Mouse (Mus musculus) hindbrain, embryonic 14.5 days (tissue): ENCODE measurements around the gene Chaf1a. TPM values are rescaled to one million over a fixed set of nuclear protein-coding genes. Genes with fewer than 3 reads are reported as not detected.
A peak's percentile ranks its signal among the peaks of the same experiment; 100 is the strongest.

ENCODE experiments used
- ATAC-seq: fragments of 200-750 bp; cut with Nextera tagmentation; 2 replicates; pipeline ENCODE4 v1.8.0; 2017; ENCODE audit warnings: moderate number of reproducible peaks, mild to moderate bottlenecking, moderate TSS enrichment, moderate library complexity; ENCODE audit not compliant: low FRiP score
- DNase-seq: peaks from one replicate; pipeline ENCODE4 v3.0.0-alpha.2; 2015; ENCODE audit warnings: low spot score
- H3K27ac ChIP-seq: fragments of 300-500 bp; sonication (generic); 2 replicates; pipeline ENCODE4 v1.5.1; 2014; ENCODE audit warnings: mild to moderate bottlenecking, moderate library complexity
- H3K27me3 ChIP-seq: fragments of 300-500 bp; sonication (generic); 2 replicates; pipeline ENCODE4 v1.6.1; 2014; ENCODE audit warnings: mild to moderate bottlenecking, low read length, mixed read lengths; ENCODE audit not compliant: control insufficient read depth, insufficient read depth
- H3K36me3 ChIP-seq: fragments of 300-500 bp; sonication (generic); replicated peaks from 2 replicates; pipeline ENCODE4 v1.6.1; 2014; ENCODE audit not compliant: control insufficient read depth, insufficient read depth
- H3K4me1 ChIP-seq: fragments of 300-500 bp; sonication (generic); replicated peaks from 2 replicates; pipeline ENCODE4 v1.6.1; 2014; ENCODE audit warnings: antibody characterized with exemption, low read length, mixed read lengths; ENCODE audit not compliant: control insufficient read depth, insufficient read depth
- H3K4me2 ChIP-seq: fragments of 300-500 bp; sonication (generic); replicated peaks from 2 replicates; pipeline ENCODE4 v1.6.1; 2014; ENCODE audit warnings: mild to moderate bottlenecking, moderate library complexity
- H3K4me3 ChIP-seq: fragments of 300-500 bp; sonication (generic); replicated peaks from 2 replicates; pipeline ENCODE4 v1.5.1; 2014; ENCODE audit warnings: mild to moderate bottlenecking, low read length
- H3K9ac ChIP-seq: fragments of 300-500 bp; sonication (generic); 2 replicates; pipeline ENCODE4 v1.6.1; 2014
- H3K9me3 ChIP-seq: fragments of 300-500 bp; sonication (generic); 2 replicates; pipeline ENCODE4 v1.6.1; 2016; ENCODE audit warnings: low read length; ENCODE audit not compliant: control insufficient read depth
- WGBS: fragments of 180-500 bp; shearing (Covaris S2); extraction: QIAGEN DNeasy Blood & Tissue Kit; methylation state at CpG from one replicate; pipeline ENCODE4 v1.1.7; 2014; 5-methylcytosine and 5-hydroxymethylcytosine counted together
- polyA plus RNA-seq: library from polyadenylated mRNA; unstranded; fragments of >200 nt; fragmentation: Nextera tagmentation; extraction: Ambion mirVana; gene quantifications from 2 replicates; pipeline ENCODE4 v1.2.1, GENCODE M21; 2014

Gene Chaf1a
- polyA plus RNA-seq, 1 experiment from 2014 or later: 3.1 TPM

DNA sequence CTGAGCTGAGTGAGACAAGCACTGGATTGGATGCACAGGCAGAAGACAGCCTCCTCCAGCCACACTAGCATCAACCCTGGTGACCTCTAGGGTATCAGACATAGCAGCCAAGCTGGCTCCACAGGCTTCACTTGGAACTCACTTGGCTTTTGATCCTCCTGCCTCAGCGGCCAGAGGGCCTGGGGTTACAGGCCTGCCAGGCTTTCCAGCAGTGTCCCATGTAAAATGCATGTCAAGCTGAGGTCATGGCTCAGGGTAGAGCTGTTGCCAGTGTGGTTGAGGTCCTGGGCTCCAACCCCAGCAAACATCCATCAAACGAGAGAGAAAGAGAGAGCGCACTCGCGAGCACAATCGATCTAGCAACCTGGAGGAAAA lies 5.5 kb upstream of the Chaf1a start:
- no peak for ATAC-seq
- Histone ChIP-seq H3K4me2 (peak overlapping the region; percentile 61), H3K9me3 (no peaks in the 10 kb centered on the region), H3K9ac (0 out of 2 replicates have a peak overlapping the region, but pooled peaks have one; percentile 94), H3K27me3 (no peaks in the 10 kb centered on the region), H3K36me3 (peaks cover 28% of the 10 kb centered on the region), H3K27ac (no peak overlapping the region), H3K4me3 (peak overlapping the region; percentile 94; the same call in 1 of the 2 replicates), H3K4me1 (peaks cover 12% of the 10 kb centered on the region; the same call in 1 of the 2 replicates)
- WGBS: 95% methylated on average over 6 of the region's 6 CpGs
- DNase-seq: no peak

DNA sequence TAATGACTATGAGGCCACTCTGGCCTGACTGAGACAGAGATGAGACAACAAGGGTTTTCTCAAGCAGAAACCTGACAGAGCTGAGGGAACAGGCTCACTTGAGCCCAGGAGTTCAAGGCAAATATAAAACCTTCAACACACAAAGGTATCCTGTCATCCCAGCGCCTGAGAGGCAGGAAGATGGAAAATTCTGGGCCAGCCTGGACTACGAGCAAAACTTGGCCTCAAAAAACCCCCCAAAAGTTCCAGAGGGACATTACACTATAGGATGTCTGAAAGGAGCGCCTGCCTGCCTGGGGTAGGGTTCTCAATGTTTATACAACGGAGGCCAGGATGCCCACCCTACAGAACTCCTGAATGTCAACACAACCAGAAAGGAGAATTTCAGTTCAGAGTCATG lies 5.0 kb upstream of the Chaf1a start:
- H3K9me3 ChIP-seq: no peaks in the 10 kb centered on the region
- peak overlapping the region; percentile 94 for H3K9ac ChIP-seq
- no peak for DNase-seq
- H3K4me1 ChIP-seq: peaks cover 12% of the 10 kb centered on the region; the same call in 1 of the 2 replicates
- H3K4me2 ChIP-seq: peak overlapping the region; percentile 61
- H3K36me3 ChIP-seq: peaks cover 28% of the 10 kb centered on the region
- no peaks in the 10 kb centered on the region for H3K27me3 ChIP-seq
- H3K27ac ChIP-seq: no peak overlapping the region
- 83% methylated on average over 4 of the region's 4 CpGs for WGBS
- peak overlapping the region; percentile 94 for H3K4me3 ChIP-seq
- ATAC-seq: no peak

DNA sequence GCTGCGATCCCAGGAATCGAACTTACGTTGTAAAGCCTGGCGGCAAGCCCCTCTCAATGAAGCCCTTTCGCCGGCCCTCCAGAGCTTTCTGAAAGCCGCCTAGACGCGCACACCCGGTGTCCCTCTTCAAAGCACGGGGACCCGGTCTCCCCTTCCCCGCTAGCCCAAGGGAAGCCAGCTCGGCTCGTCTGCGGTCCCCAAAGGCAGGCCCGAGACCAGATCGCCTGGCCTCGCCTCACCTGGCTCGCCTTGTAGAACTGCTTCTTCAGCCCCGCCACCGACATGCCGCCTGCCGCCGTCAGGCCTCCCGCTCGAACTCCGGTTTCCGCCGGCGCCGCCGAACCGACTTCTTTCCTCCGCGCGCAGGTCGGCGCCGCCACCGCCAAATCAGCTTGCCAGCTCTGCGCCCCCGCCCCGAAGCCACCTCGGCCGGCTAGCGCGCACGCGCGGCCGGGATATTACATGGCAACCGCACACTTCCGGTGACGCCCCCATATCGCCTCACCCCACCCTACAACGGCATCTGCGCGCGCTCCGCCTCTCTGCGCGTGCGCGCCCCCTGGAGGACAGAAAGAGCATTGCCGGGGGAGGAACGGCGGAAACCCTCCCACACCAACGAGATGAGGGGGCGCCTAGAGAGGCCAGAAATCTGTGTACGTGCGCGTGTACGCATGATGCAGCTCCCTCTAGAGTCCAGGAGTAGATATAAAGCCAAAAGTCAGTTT lies 3.9 kb upstream of the Chaf1a start, which contains the start of gene Sh3gl1:
Gene Sh3gl1 (minus strand): TSS at position 460 of the 725 bp plus-strand sequence.
- peak within 1 kb of the TSS; percentile 91 for H3K27ac ChIP-seq
- H3K9ac ChIP-seq: peak within 1 kb of the TSS; percentile 94
- ATAC-seq: peak; percentile 91
- H3K4me1 ChIP-seq: peaks cover 19% of the 10 kb centered on the region; the same call in 1 of the 2 replicates
- DNase-seq: peak; percentile 99
- H3K4me2 ChIP-seq: peak within 1 kb of the TSS; percentile 61
- under 1% methylated on average over 73 of the region's 74 CpGs for WGBS
- no peaks in the 10 kb centered on the region for H3K9me3 ChIP-seq
- H3K36me3 ChIP-seq: peaks cover 28% of the 10 kb centered on the region
- no peaks in the 10 kb centered on the region for H3K27me3 ChIP-seq
- peak within 1 kb of the TSS; percentile 94 for H3K4me3 ChIP-seq

DNA sequence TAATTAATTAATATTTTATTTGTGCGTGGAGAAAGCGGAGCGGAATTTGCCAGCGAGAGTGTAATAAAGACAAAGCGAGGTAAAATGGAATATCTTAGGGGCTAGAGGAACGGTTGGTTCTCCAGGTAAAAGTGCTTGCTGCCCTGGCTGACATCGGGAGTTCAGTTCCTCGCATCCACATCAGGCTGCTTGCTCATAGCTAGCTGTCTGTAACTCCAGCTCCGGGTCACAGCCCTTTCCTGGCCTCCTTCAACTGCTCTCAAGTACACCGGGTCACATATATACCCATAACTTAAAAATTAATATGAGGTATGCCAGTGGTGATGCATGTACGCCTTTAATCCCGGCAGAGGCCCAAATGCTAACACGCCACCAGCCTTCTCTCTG lies 3.3 kb upstream of the Chaf1a start:
- Histone ChIP-seq H3K9ac (peak overlapping the region; percentile 18), H3K4me3 (peak overlapping the region; percentile 94; the same call in 1 of the 2 replicates), H3K4me2 (peak overlapping the region; percentile 61), H3K27me3 (no peaks in the 10 kb centered on the region), H3K9me3 (no peaks in the 10 kb centered on the region), H3K27ac (no peak overlapping the region), H3K4me1 (peaks cover 19% of the 10 kb centered on the region; the same call in 1 of the 2 replicates), H3K36me3 (peaks cover 27% of the 10 kb centered on the region)
- no peak for DNase-seq
- ATAC-seq: peak; percentile 23
- 37% methylated on average over 13 of the region's 13 CpGs for WGBS

DNA sequence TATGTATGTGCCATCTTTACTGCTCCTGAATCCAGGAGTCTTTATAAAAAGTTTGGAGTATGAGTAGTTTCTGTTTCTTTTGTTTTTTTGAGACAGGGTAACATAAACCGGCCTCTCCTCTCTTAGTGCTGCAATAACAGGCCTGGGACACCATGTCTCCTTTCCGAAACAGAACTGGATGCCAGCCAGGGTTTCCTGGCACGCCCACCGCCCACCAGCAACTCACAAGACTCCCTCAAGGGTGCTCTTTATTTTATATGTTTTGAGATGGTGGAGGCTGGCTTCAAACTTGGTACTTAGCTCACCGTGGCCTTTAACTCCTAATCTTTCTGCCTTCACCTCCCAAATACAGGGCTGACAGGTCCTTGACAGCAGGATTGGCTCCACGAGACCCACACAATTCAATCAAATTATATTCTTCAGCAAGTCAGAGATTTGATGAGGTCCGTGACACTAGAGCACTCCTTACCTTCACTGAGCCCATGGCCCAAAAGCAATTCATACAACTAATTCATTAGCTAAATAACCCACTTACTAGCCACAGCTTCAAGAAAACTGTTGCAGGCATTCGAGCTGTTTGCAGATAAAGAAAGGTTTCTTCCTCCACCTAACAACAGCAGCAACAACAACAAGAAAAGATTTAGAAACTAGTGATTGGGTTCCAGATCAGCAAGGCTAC lies 1.5 kb upstream of the Chaf1a start:
- Histone ChIP-seq H3K9ac (no peak overlapping the region), H3K4me2 (no peak overlapping the region), H3K9me3 (no peaks in the 10 kb centered on the region), H3K4me3 (no peak overlapping the region), H3K4me1 (peaks cover 19% of the 10 kb centered on the region; the same call in 1 of the 2 replicates), H3K27me3 (no peaks in the 10 kb centered on the region), H3K27ac (no peak overlapping the region), H3K36me3 (peaks cover 11% of the 10 kb centered on the region)
- DNase-seq (no peak), ATAC-seq (no peak)
- WGBS: 88% methylated on average over 8 of the region's 8 CpGs

DNA sequence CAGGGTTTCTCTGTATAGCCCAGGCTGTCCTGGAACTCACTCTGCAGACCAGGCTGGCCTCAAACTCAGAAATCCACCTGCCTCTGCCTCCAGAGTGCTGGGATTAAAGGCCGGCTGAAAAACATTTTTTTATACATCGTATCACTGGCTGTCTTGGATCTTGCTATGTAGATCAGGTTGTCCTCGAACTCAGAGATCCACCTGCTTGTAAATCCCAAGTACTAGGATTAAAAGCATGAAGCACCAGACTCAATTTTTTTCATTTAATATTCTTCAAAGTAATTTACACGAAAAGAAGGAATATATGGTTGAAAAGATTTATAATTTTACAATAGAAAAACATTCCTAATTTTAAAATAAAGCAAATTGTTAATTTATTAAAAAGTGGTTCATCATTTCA lies 894 bp upstream of the Chaf1a start:
- H3K4me1 ChIP-seq: peaks cover 19% of the 10 kb centered on the region; the same call in 1 of the 2 replicates
- ATAC-seq (no peak), DNase-seq (no peak)
- peak overlapping the region; percentile 61 for H3K4me3 ChIP-seq
- no peaks in the 10 kb centered on the region for H3K27me3 ChIP-seq
- H3K9me3 ChIP-seq: no peaks in the 10 kb centered on the region
- H3K9ac ChIP-seq: no peak overlapping the region
- WGBS: 81% methylated on average over 4 of the region's 4 CpGs
- H3K4me2 ChIP-seq: peak overlapping the region; percentile 90; the same call in 1 of the 2 replicates
- H3K36me3 ChIP-seq: peaks cover 5% of the 10 kb centered on the region
- no peak overlapping the region for H3K27ac ChIP-seq

DNA sequence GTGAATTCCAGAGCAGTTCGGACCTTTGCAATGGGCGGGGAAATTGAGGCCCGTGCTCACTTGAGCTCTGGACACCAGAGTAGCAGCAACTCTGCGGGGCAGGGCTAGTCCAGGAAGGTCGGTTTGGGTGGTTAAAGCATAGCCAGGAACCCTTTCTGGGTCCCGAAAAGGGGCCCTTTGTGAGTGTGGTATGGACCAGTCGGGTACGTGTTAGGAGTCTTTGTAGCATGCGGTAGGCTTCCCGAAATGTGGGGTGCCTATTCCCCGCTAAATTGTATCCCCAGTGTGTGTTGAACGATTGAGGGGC lies 571 bp downstream of the Chaf1a start:
- WGBS: 3% methylated on average over 12 of the region's 12 CpGs
- peak overlapping the region; percentile 61 for H3K4me3 ChIP-seq

DNA sequence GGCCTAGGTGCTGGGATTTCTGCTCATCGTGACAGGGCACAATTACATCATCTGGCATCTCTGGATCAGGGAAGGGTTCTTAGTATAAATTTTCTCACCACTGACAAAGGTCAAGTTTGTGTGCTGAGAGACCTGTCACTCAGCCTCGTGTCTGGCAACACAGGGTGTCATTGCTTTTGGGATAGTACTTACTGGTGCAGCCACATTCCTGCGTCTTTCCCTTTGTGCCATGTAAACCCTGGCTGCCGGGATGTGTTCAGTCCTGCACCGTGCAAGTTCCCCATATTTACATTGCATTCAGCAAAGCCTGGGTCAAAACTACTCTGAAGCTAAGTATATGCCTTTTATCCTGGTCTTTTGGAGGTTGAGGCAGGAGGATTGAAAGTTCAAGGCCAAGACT lies 11.1 kb downstream of the Chaf1a start:
- 90% methylated on average over 5 of the region's 5 CpGs for WGBS
- Histone ChIP-seq H3K36me3 (peaks cover 14% of the 10 kb centered on the region; the same call in 1 of the 2 replicates), H3K4me2 (no peak overlapping the region), H3K27me3 (no peaks in the 10 kb centered on the region), H3K9me3 (no peaks in the 10 kb centered on the region), H3K4me1 (no peaks in the 10 kb centered on the region), H3K27ac (no peak overlapping the region), H3K9ac (no peak overlapping the region), H3K4me3 (no peak overlapping the region)
- no peak for DNase-seq
- ATAC-seq: no peak

More for the DNA sequence above, 571 bp downstream of the Chaf1a start:
- Histone ChIP-seq H3K27me3 (no peaks in the 10 kb centered on the region), H3K4me1 (peaks cover 9% of the 10 kb centered on the region; the same call in 1 of the 2 replicates), H3K4me2 (peak overlapping the region; percentile 90), H3K9ac (peak overlapping the region; percentile 59), H3K27ac (no peak overlapping the region), H3K9me3 (no peaks in the 10 kb centered on the region), H3K36me3 (no peaks in the 10 kb centered on the region)
- no peak for ATAC-seq
- no peak for DNase-seq

DNA sequence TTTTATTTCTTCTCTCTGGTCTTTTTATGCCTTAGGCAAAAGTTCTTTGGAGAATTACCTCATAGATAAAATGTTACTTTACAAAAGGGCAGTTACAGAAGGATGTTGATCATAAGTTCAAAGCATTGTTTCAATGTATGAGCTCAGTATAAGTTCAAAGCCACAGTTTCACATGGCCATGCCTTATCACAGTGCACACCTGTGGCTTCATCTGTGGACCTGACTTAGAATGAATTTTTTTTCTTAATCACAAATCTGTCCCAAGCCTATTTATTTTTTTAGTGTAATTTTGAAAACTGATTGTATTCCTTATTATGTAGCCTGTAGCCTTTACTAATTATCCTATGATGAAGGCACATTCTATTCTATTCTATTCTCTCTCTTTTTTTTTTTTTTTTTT lies 14.7 kb downstream of the Chaf1a start:
- H3K4me3 ChIP-seq: no peak overlapping the region
- peaks cover 12% of the 10 kb centered on the region for H3K36me3 ChIP-seq
- no peaks in the 10 kb centered on the region for H3K4me1 ChIP-seq
- no peak overlapping the region for H3K9ac ChIP-seq
- ATAC-seq: no peak
- DNase-seq: no peak
- no peaks in the 10 kb centered on the region for H3K9me3 ChIP-seq
- no peak overlapping the region for H3K27ac ChIP-seq
- H3K4me2 ChIP-seq: no peak overlapping the region
- no peaks in the 10 kb centered on the region for H3K27me3 ChIP-seq
